Mouse (Mus musculus): ENCODE results near the gene Tnni3k. TPM values are rescaled to one million over a fixed set of nuclear protein-coding genes. Genes with fewer than 3 reads are reported as not detected.

The Tnni3k gene
- total and polyA plus RNA-seq, 2 experiments from 2014 or later = 99.9 to 101 TPM

DNA sequence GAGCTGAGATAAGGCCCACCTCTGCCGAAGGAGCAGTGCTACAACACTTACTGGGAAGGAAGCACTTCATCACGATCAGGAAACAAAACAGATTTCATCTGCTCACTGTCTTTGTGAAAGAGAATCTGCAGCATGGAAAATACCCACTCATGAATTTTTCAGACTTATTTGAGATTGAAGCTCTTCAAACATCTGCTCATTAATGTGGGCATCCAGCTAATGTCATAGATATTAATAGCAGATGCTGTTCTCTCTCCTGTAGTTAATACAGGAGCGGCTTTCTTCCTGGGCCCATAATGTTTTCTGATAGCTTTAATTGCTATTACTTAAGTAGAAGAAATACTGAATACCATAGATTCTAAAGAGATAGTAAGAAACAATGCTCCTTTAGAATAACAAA lies 239.0 kb downstream of the Tnni3k start:
- H3K27me3 ChIP-seq (ENCODE audit: control insufficient read depth, insufficient read depth, low read length) = no peaks in the 10 kb centered on the region
- H3K27ac ChIP-seq (ENCODE audit: low read depth) = no peak overlapping the region
- ATAC-seq (ENCODE audit: insufficient read depth, low read depth) (no peak), DNase-seq (ENCODE audit: low spot score) (no peak)
- H3K9ac ChIP-seq (replicated peaks; ENCODE audit: low read depth, low read length) = no peak overlapping the region
- 51% methylated on average over 3 of the region's 3 CpGs for WGBS
- H3K9me3 ChIP-seq (replicated peaks; ENCODE audit: control insufficient read depth, low read length) = no peaks in the 10 kb centered on the region
- H3K4me1 ChIP-seq (ENCODE audit: control insufficient read depth, insufficient read depth) = no peaks in the 10 kb centered on the region
- H3K4me2 ChIP-seq (ENCODE audit: low read depth, low read length) = no peak overlapping the region
- TF ChIP-seq EP300 (IDR thresholded peaks at IDR 0.05; ENCODE audit: low read depth) (no peak), CTCF (IDR thresholded peaks at IDR 0.05; ENCODE audit: low read depth) (no peak)
- H3K4me3 ChIP-seq (ENCODE audit: low read depth, low read length) = no peak overlapping the region
- 0 out of 2 replicates have a peak, but pooled peaks cover 3% of the 10 kb centered on the region for H3K36me3 ChIP-seq (replicated peaks; ENCODE audit: control insufficient read depth, insufficient read depth, low read length)

DNA sequence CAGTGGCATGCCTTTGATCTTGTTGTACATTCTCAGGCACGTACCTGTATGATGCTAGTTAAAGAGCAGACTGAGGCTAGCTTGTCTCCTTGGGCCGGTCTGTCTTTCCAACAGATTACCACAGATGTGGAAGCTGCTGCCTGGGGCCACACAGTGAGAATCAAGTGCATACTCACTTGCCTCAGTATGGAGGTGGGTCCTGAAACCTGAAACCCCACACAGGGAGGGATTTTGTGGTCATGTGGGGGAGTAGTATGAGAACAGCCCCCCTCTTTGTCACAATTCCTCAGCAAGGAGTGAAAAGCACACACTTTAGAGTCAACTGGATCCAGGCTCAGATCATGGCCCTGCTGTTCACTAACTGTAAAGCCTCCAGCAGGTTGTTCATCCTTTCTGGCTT lies 239.6 kb downstream of the Tnni3k start:
- no peak overlapping the region for H3K4me2 ChIP-seq (ENCODE audit: low read depth, low read length)
- H3K4me1 ChIP-seq (ENCODE audit: control insufficient read depth, insufficient read depth) = no peaks in the 10 kb centered on the region
- TF ChIP-seq CTCF (IDR thresholded peaks at IDR 0.05; ENCODE audit: low read depth) (no peak), EP300 (IDR thresholded peaks at IDR 0.05; ENCODE audit: low read depth) (no peak)
- no peak overlapping the region for H3K4me3 ChIP-seq (ENCODE audit: low read depth, low read length)
- WGBS = 78% methylated on average over 2 of the region's 2 CpGs
- no peaks in the 10 kb centered on the region for H3K27me3 ChIP-seq (ENCODE audit: control insufficient read depth, insufficient read depth, low read length)
- no peaks in the 10 kb centered on the region for H3K9me3 ChIP-seq (replicated peaks; ENCODE audit: control insufficient read depth, low read length)
- no peak overlapping the region for H3K27ac ChIP-seq (ENCODE audit: low read depth)
- no peak overlapping the region for H3K9ac ChIP-seq (replicated peaks; ENCODE audit: low read depth, low read length)
- H3K36me3 ChIP-seq (replicated peaks; ENCODE audit: control insufficient read depth, insufficient read depth, low read length) = 0 out of 2 replicates have a peak, but pooled peaks cover 3% of the 10 kb centered on the region
- ATAC-seq (ENCODE audit: insufficient read depth, low read depth) (no peak), DNase-seq (ENCODE audit: low spot score) (no peak)

DNA sequence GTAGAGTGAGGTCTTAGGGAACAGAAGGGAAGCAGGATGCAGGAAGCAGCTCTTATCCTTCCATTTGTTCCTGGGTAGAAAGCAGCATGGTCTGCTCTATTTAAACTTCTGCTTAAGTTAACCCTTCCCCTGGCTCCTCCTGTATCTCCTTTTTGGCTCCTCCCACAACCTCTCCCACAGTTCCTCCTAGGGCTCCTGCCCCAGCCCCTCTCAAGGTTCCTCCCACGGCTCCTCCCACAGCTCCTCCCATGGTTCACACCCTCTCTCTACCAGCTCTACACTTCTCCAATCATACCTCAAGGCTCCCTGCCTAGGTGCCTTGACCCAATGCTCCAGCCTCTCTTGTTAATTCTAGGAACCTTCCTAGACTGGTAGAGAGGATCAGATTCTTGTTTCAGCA lies 242.3 kb downstream of the Tnni3k start:
- no peak overlapping the region for H3K9ac ChIP-seq (replicated peaks; ENCODE audit: low read depth, low read length)
- no peak overlapping the region for H3K4me2 ChIP-seq (ENCODE audit: low read depth, low read length)
- no peak overlapping the region for H3K4me3 ChIP-seq (ENCODE audit: low read depth, low read length)
- H3K27ac ChIP-seq (ENCODE audit: low read depth) = no peak overlapping the region
- H3K36me3 ChIP-seq (replicated peaks; ENCODE audit: control insufficient read depth, insufficient read depth, low read length) = 0 out of 2 replicates have a peak, but pooled peaks cover 3% of the 10 kb centered on the region
- WGBS = 43% methylated on average over 1 of the region's 1 CpGs
- no peaks in the 10 kb centered on the region for H3K4me1 ChIP-seq (ENCODE audit: control insufficient read depth, insufficient read depth)
- no peaks in the 10 kb centered on the region for H3K27me3 ChIP-seq (ENCODE audit: control insufficient read depth, insufficient read depth, low read length)
- no peak for TF ChIP-seq EP300 (IDR thresholded peaks at IDR 0.05; ENCODE audit: low read depth)
- TF ChIP-seq CTCF (IDR thresholded peaks at IDR 0.05; ENCODE audit: low read depth) = no peak
- no peaks in the 10 kb centered on the region for H3K9me3 ChIP-seq (replicated peaks; ENCODE audit: control insufficient read depth, low read length)
- no peak for DNase-seq (ENCODE audit: low spot score)
- no peak for ATAC-seq (ENCODE audit: insufficient read depth, low read depth)

DNA sequence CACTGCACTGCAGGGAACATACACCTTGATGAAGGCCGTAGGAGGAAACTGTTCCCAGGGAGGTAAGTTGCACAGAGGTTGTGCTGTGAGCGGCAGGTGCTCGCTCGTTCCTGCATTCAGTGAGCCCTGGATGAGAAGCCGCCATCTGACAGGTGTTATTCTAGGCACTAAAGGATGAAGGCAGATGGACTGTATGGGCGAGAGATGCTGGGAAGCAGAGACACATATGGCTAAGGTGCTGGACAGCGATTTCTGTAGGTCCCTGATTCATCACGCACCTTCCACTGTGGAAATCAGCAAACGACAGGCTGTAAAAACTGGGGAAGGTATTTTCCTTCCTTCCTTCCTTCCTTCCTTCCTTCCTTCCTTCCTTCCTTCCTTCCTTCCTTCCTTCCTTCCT lies 243.4 kb downstream of the Tnni3k start:
- Histone ChIP-seq H3K9ac (replicated peaks; ENCODE audit: low read depth, low read length) (no peak overlapping the region), H3K4me3 (ENCODE audit: low read depth, low read length) (no peak overlapping the region), H3K27me3 (ENCODE audit: control insufficient read depth, insufficient read depth, low read length) (no peaks in the 10 kb centered on the region), H3K36me3 (replicated peaks; ENCODE audit: control insufficient read depth, insufficient read depth, low read length) (peaks cover 7% of the 10 kb centered on the region; the same call in 1 of the 2 replicates), H3K4me2 (ENCODE audit: low read depth, low read length) (no peak overlapping the region), H3K9me3 (replicated peaks; ENCODE audit: control insufficient read depth, low read length) (no peaks in the 10 kb centered on the region), H3K4me1 (ENCODE audit: control insufficient read depth, insufficient read depth) (no peaks in the 10 kb centered on the region), H3K27ac (ENCODE audit: low read depth) (no peak overlapping the region)
- 76% methylated on average over 9 of the region's 9 CpGs for WGBS
- TF ChIP-seq CTCF (IDR thresholded peaks at IDR 0.05; ENCODE audit: low read depth) = no peak
- TF ChIP-seq EP300 (IDR thresholded peaks at IDR 0.05; ENCODE audit: low read depth) = no peak
- ATAC-seq (ENCODE audit: insufficient read depth, low read depth) (no peak), DNase-seq (ENCODE audit: low spot score) (no peak)

DNA sequence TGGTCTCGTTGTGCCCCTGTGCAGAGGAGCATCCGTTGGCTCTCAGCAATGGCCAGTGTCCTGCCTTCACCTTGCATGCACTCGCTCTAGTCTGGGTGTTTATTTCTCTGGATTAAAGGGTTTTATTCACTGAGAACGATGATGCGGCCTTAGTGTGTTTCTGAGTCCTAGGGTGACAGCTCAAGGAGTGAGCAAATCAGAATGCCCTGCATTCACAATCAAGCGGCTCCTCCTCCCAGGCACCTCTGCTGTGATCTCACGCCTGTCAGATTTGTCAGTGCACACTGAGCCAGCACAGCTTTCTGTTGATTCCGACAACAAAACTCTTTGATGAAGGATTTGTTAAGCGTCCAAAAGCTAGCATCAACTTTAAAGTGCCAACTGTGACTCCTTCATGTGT lies 243.9 kb downstream of the Tnni3k start:
- WGBS = 50% methylated on average over 9 of the region's 9 CpGs
- Histone ChIP-seq H3K27ac (ENCODE audit: low read depth) (no peak overlapping the region), H3K9ac (replicated peaks; ENCODE audit: low read depth, low read length) (no peak overlapping the region), H3K27me3 (ENCODE audit: control insufficient read depth, insufficient read depth, low read length) (no peaks in the 10 kb centered on the region), H3K4me3 (ENCODE audit: low read depth, low read length) (no peak overlapping the region), H3K9me3 (replicated peaks; ENCODE audit: control insufficient read depth, low read length) (no peaks in the 10 kb centered on the region), H3K4me2 (ENCODE audit: low read depth, low read length) (no peak overlapping the region), H3K4me1 (ENCODE audit: control insufficient read depth, insufficient read depth) (no peaks in the 10 kb centered on the region), H3K36me3 (replicated peaks; ENCODE audit: control insufficient read depth, insufficient read depth, low read length) (peaks cover 7% of the 10 kb centered on the region; the same call in 1 of the 2 replicates)
- no peak for TF ChIP-seq EP300 (IDR thresholded peaks at IDR 0.05; ENCODE audit: low read depth)
- TF ChIP-seq CTCF (IDR thresholded peaks at IDR 0.05; ENCODE audit: low read depth) = no peak
- ATAC-seq (ENCODE audit: insufficient read depth, low read depth) = no peak
- no peak for DNase-seq (ENCODE audit: low spot score)

DNA sequence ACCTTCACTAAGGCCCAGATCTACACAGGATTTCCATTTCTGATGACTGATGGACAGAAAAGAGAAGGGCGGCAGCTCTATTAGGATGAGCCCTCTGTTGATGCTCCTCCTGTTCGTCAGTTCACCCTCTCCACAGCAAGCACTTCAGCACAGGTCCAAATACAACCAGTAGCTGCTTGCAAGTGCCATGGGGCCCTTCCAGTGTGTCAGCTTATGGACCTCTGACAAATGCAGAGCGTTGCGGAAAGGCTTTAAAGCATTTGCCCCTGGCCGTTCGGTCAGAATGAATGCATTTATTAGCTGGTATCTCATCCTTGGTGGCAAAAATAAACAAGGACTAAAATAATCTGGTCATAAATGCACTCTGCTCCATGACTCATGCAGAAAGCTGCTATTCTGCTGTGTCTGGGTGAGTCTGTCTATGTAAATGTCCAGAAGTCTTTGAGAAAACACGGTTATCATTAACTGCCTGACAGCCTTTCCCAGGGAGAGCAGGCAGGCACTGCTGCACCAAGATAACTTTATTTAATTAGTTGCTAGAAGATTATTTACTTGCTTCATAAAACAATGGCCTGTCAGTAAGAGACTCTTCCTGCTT lies 244.8 kb downstream of the Tnni3k start:
- 60% methylated on average over 7 of the region's 7 CpGs for WGBS
- no peak for DNase-seq (ENCODE audit: low spot score)
- Histone ChIP-seq H3K4me2 (ENCODE audit: low read depth, low read length) (no peak overlapping the region), H3K9ac (replicated peaks; ENCODE audit: low read depth, low read length) (no peak overlapping the region), H3K27ac (ENCODE audit: low read depth) (no peak overlapping the region), H3K4me3 (ENCODE audit: low read depth, low read length) (no peak overlapping the region), H3K27me3 (ENCODE audit: control insufficient read depth, insufficient read depth, low read length) (no peaks in the 10 kb centered on the region), H3K4me1 (ENCODE audit: control insufficient read depth, insufficient read depth) (no peaks in the 10 kb centered on the region), H3K36me3 (replicated peaks; ENCODE audit: control insufficient read depth, insufficient read depth, low read length) (peaks cover 4% of the 10 kb centered on the region; the same call in 1 of the 2 replicates), H3K9me3 (replicated peaks; ENCODE audit: control insufficient read depth, low read length) (no peaks in the 10 kb centered on the region)
- no peak for ATAC-seq (ENCODE audit: insufficient read depth, low read depth)
- TF ChIP-seq EP300 (IDR thresholded peaks at IDR 0.05; ENCODE audit: low read depth) (no peak), CTCF (IDR thresholded peaks at IDR 0.05; ENCODE audit: low read depth) (no peak)

Measured in heart, postnatal 0 days (tissue).